Mouse (Mus musculus): ENCODE measurements around the gene Slc52a3.
"Not testable (repeated sequence)": the region's sequence is repeated elsewhere in the genome, so short reads cannot be mapped to it uniquely, and the experiment has no call there.

Slc52a3 gene

DNA sequence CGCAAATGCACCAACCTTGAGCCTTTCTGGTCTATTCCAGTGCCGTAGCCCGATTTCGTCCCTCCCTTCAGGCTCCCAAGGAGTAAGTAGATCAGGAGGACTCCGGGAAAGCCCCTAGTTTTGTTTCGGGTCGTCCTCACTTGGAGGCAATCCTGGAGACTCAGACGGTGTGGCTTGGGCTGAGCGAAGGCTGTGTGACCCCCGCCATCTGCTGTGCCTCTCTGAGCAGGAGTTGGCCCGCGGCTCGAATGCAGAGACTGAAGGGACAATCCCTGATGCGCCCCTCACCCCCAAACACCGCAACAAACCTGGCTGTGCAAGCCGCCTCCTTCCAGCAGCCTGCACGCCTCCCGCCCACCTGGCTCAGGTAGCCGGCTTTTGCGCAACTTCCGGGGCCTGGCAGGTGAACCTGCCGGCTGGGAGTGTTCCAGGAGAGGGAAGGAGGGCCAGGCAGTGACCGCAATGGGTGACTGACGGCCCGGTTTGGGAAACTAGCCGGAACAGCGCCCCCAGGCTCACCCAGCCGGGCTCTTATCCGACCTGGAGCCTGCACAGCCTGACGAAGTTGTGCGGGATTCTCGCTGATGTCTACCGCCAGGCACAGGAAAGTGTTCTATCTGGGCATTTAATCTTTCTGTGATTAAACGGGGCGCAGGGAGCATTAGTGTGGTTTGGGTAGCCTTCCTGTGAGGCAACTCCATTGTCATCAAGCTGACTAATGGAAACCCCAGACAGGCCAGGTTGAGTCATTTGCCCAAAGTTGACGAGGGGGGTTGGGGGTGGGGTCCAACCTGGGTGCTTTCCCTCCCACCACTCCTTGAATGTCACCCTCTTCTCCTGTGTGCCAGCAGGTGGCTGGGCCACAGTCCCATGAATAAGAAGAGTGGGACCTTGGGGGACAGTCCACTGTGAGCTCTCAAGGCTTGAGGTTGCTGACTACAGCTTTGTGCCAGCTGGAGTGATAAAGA is 22.4 kb upstream of the Slc52a3 start:
- peak; percentile 63 for DNase-seq (ENCODE audit: low read depth)

- no peak for DNase-seq (ENCODE audit: low read depth)
Observed at GRCm38 (mm10) chr2:151975295-151975694, 21.0 kb upstream of the Slc52a3 start.

GRCm38 (mm10) chr2:151976067-151976466 is 20.2 kb upstream of the Slc52a3 start:
- no peak for DNase-seq (ENCODE audit: low read depth)

DNA sequence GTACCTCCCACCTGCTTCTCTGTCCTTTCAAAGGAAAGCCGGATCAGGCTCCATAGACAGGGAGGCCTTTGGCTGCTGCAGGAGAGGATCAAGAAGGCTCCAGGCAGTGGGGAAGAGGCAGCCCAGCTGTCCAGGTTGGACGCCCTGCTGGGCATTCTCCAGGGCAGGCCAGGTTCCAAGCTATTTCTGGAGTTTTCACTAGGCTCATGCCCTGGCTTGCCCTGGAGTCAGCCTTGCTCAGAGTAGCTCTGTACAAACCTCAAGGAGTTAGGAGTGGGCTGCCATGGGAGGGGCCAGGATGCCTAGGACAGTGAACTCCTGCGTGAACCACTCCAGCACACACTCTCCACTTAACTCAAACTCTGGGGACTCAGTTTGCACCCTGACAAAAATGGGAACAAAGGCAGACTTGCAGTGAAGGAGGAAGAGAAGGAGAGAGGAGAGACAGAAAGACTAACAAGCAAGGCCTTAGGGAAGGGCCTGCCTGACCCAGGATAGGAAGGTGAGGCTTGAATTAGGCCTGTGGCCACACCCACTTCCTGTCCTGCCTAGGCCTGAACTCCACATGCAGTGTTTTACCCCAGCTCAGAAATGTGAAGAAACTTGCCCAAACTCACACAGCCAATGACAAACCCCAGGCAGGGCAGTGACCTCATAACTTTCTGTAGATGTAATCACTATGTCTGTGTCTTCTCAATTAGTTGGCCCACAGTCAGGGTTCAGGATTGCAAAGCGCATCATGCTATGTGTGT is 18.4 kb upstream of the Slc52a3 start:
- no peak for DNase-seq (ENCODE audit: low read depth)

GRCm38 (mm10) chr2:151978494-151978893 is 17.8 kb upstream of the Slc52a3 start:
- no peak for DNase-seq (ENCODE audit: low read depth)

GRCm38 (mm10) chr2:151979470-151980354 is 16.6 kb upstream of the Slc52a3 start, which contains the start of gene Fam110a:
Fam110a (minus strand) TSS chr2:151980219.
- peak; percentile 70 for DNase-seq (ENCODE audit: low read depth)

DNA sequence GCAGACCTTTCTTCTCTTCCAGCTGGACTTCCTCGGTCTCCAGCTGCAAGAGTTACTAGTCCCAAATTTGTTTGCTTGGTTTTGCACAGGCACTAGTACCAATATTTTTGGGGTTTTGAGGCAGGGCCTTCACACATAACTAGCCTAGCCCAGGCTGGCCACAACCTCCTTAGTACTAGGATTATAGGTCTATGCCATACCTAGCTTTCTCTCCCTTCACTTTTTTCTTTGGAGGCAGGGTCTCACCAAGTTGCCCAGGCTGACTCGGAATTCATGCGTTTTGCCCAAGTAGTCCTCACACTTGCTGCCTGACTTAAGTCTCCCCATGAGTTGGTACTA is 16.0 kb upstream of the Slc52a3 start:
- no peak for DNase-seq (ENCODE audit: low read depth)

- no peak for DNase-seq (ENCODE audit: low read depth)
Observed at GRCm38 (mm10) chr2:151981268-151981667, 15.0 kb upstream of the Slc52a3 start.

GRCm38 (mm10) chr2:151982476-151982875 is 13.8 kb upstream of the Slc52a3 start:
- DNase-seq (ENCODE audit: low read depth), result no peak

DNA sequence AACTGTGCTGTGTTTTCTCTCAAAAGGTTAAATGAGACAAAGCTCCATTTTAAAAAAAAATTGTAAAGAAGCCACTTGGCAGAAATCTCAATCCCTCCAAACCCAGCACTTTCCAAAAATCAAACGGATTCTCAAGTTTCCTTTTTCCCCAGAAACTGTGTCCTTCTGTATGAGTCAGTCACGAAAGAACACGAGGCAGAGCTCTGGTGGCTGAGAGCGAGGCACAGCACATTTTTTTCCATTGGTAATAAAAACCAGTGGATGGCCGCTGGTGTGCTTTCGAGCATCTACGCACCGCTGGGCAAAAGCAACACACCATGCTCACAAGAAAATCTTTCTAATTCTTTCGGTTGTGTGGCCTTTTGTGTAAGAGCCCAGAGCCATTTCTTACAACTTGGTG is 12.3 kb upstream of the Slc52a3 start:
- no peak for DNase-seq (ENCODE audit: low read depth)

DNA sequence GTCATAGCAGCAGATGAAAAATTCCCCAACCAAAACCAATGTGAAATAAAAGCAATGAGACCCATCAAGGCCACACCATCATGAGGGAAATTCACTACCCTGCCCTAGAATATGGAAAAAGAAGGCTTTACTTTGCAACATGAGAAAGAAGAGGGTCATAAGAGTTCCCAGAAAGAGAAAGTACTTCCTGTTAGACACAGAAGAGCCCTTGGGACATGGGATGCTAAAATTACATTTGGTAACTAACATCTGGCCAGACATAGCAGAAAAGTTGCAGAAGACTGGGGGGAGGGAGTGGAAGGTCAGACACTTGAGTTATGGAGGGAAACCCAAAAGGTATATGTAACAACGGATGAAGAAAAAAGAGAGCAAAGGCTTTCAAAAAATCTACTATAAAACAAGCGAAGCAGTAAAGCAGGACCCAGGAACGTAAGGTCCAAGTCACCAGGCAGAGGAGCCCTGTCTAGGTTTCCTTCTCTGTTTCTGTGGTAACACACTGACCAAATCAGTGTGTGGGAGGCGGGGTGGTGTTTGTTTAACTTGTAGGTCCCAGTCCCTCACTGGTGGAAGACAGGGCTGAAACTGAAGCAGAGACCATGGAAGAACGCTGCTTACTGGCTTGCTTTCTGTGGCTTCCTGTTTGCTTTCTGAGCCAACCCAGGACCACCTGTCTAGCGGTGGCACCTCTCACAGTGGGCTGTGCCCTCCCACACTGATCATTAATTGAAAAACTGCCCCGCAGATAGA is 10.7 kb upstream of the Slc52a3 start:
- no peak for DNase-seq (ENCODE audit: low read depth)

DNA sequence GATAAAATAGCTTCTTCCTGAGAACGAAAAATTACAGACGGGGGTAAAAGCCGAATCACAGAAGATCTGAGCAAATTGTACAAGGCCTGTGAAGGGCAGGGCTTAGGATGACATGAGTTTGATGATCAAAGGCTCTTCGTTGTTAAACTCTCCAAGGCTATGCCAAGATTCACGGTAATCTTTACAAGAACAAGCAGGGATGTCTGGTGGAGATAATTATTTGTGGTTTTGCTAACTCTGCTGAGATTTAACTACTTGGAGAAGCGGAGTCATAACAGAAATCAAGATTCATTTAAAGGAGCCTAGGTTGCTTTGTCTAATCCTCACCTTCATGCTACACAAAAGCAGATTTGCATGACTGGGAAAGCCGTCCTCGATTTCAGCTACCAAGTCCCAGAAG is 9.4 kb upstream of the Slc52a3 start:
- no peak for DNase-seq (ENCODE audit: low read depth)

DNA sequence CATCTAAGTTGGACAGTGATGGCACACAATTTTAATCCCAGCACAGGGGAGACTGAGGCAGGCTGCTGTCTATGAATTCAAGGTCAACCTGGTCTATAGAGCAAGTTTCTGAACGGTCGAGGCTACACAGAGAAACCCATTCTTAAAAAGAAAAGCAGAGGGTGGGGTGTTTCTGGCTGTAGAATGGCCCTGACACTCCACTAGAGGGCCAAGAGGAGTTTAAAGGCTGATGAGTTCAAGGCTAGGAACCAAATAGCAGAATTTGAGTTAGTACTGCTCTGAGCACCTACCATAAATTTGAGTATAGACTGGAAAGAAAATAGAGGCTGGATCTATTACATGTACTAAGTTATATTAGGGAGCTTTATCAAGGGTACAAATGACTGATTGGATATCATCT is 7.3 kb upstream of the Slc52a3 start:
- DNase-seq (ENCODE audit: low read depth), result no peak

GRCm38 (mm10) chr2:151990985-151991394 is 5.3 kb upstream of the Slc52a3 start:
- no peak for DNase-seq (ENCODE audit: low read depth)

DNA sequence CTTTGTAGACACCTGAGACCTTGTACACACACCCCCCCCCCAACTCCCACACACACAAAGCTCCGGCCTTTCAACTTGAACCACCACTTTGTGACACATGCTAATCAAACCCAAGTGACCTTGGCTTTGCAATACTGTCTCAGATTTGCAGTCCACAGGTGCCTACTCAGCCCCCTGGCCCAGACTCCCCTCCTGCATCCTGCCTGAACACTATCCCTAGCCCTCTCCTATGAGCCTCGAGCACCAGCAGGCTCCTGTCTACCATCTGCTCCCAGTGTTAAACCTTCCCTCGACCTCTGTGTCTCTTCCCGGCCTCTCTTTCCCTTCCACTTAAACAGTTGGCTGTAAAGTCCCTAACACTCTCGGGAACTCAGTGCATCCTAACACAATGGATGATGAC is 4.9 kb upstream of the Slc52a3 start:
- no peak for DNase-seq (ENCODE audit: low read depth)

DNA sequence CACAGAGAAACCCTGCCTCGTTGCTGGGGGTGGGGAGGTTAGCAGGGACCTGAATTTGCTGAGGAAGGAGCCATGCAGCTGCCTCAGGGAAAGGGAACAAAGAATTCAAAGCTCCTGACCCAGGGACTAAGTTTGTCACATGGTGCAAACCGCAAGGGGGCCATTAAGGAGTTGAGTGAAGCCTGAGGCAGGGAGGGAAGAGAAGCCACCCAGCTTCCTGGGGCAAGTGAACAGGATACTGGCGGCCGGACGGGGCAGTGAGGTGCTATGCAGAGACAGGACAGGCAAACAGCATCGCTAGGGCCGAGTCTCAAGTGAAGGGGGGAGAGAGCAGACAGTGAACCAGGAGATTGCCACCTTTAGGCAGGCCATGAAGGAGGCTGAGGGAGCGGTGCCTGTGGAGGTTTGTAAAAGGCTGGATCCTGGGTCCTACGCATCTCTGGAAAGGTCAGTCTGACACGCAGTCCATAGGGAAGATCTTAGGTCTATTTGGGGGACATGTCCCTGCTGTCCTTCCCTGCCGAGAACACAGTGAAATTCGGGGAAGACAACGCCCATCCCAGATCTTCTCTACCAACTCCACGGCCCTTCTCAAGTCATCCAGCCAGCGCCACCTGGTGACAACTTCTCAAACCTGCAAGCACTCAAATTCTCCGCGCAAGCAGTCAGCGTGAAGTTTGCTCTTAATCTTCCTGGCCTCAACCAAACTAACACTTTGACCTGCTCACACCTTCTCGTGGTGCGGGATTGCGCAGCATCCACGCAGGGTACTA is 1.8 kb upstream of the Slc52a3 start:
- peak; percentile 88 for DNase-seq (ENCODE audit: low read depth)

DNA sequence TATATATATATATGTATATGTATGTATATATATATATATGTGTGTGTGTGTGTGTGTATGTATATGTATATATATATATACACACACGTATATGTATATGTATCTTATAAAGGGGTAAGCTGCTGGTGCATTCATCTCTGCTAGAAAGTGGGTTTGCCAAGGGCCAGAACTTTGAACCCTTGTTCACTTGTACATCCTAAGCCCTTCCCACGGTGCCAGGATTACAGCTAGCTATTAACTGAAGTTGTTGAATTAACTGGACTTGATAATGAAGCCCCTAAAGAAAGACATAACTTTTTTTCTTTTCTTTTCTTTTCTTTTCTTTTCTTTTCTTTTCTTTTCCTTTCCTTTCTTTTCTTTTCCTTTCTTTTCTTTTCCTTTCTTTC is 872 bp downstream of the Slc52a3 start:
- DNase-seq (ENCODE audit: low read depth), result not testable (repeated sequence)

GRCm38 (mm10) chr2:151997776-151998504 is 1.6 kb downstream of the Slc52a3 start:
- no peak for DNase-seq (ENCODE audit: low read depth)

DNA sequence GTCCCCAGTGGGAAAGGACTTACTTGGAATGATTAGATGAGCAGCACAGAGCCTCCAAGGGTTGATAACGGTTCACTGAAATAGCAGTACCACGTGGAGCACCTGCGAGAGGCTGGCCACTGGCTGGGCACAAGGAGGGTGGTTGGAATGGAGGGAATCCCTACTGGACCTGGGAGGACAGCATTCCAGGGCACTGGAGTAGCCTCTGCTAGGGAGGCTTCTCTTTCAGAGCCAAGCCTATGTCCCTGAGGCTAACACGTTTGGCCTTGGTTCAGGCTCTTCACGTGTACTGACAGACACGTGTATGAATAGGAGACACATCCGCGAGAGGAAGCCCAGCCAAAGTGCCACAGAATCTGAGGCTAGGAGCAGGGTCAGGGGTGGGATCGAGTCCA is 2.2 kb downstream of the Slc52a3 start:
- no peak for DNase-seq (ENCODE audit: low read depth)

DNA sequence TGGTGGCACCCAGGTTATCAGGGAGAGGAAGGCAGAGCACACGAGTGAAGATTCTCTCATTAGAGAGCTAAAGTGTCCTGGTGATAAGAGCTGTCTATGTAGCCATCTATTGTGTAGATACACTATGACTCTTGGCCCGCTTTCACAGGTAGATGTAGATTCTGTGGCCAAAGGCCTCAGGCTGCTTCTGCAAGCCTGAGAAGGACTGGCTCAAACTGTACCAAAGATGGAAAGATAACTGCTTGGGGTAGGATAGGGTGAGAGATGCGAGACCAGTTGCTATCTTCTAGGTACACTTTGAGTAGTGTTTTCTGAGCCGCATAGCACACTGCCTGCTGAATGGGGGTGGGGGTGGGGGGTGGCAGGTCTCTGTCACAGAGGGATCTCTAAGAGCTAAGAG is 2.6 kb downstream of the Slc52a3 start:
- no peak for DNase-seq (ENCODE audit: low read depth)

All from c-Kit-positive CD71-negative TER-119-negative erythroid progenitor cells, embryonic 14.5 days (primary cell).